Mouse (Mus musculus) heart, postnatal 0 days (tissue): ENCODE measurements around the gene Gnpnat1. TPM values are rescaled to one million over a fixed set of nuclear protein-coding genes. Genes with fewer than 3 reads are reported as not detected.

Experiments
- ATAC-seq: fragments of 200-750 bp; cut with Nextera tagmentation; 2 replicates; pipeline ENCODE4 v1.8.0; 2017; ENCODE audit warnings: low read depth, moderate number of reproducible peaks, moderate library complexity; ENCODE audit not compliant: insufficient read depth
- DNase-seq: peaks from one replicate; pipeline ENCODE4 v3.0.0-alpha.2; 2016; ENCODE audit warnings: low spot score
- H3K27ac ChIP-seq: fragments of 300-500 bp; sonication (generic); 2 replicates; pipeline ENCODE4 v1.5.1; 2014; ENCODE audit warnings: low read depth, mild to moderate bottlenecking
- H3K27me3 ChIP-seq: fragments of 300-500 bp; sonication (generic); 2 replicates; pipeline ENCODE4 v1.6.1; 2014; ENCODE audit warnings: low read length, mixed read lengths; ENCODE audit not compliant: control insufficient read depth, insufficient read depth
- H3K36me3 ChIP-seq: fragments of 300-500 bp; sonication (generic); replicated peaks from 2 replicates; pipeline ENCODE4 v1.6.1; 2014; ENCODE audit warnings: low read length, mixed read lengths; ENCODE audit not compliant: control insufficient read depth, insufficient read depth
- H3K4me1 ChIP-seq: fragments of 300-500 bp; sonication (generic); 2 replicates; pipeline ENCODE4 v1.6.1; 2014; ENCODE audit warnings: antibody characterized with exemption; ENCODE audit not compliant: control insufficient read depth, insufficient read depth
- H3K4me2 ChIP-seq: fragments of 300-500 bp; sonication (generic); 2 replicates; pipeline ENCODE4 v1.6.1; 2014; ENCODE audit warnings: low read depth, mild to moderate bottlenecking, low read length, moderate library complexity
- H3K4me3 ChIP-seq: fragments of 300-500 bp; sonication (generic); 2 replicates; pipeline ENCODE4 v1.5.1; 2014; ENCODE audit warnings: low read depth, low read length
- H3K9ac ChIP-seq: fragments of 300-500 bp; sonication (generic); replicated peaks from 2 replicates; pipeline ENCODE4 v1.6.1; 2014; ENCODE audit warnings: low read depth, low read length, mixed read lengths
- H3K9me3 ChIP-seq: fragments of 300-500 bp; sonication (generic); replicated peaks from 2 replicates; pipeline ENCODE4 v1.6.1; 2016; ENCODE audit warnings: low read length; ENCODE audit not compliant: control insufficient read depth
- CTCF ChIP-seq: IDR thresholded peaks from 2 replicates; pipeline ENCODE4 v1.5.1; 2016; ENCODE audit warnings: antibody characterized with exemption, control low read depth, low read depth
- EP300 ChIP-seq: IDR thresholded peaks from 2 replicates; pipeline ENCODE4 v1.6.1; 2016; ENCODE audit warnings: antibody characterized with exemption, low read depth
- WGBS: fragments of 180-500 bp; shearing (Covaris S2); extraction: QIAGEN DNeasy Blood & Tissue Kit; methylation state at CpG from one replicate; pipeline ENCODE4 v1.1.7; 2014; 5-methylcytosine and 5-hydroxymethylcytosine counted together
- polyA plus RNA-seq: library from polyadenylated mRNA; unstranded; fragments of >200 nt; fragmentation: Nextera tagmentation; extraction: Ambion mirVana; gene quantifications from 2 replicates; pipeline ENCODE4 v1.2.1, GENCODE M21; 2015
- total RNA-seq: library from RNA; depleted of rRNA; stranded (reverse); fragments of >200 nt; gene quantifications from 2 replicates; pipeline ENCODE4 v1.2.3, GENCODE M21; 2014; ENCODE audit warnings: low replicate concordance

The Gnpnat1 gene
- total and polyA plus RNA-seq, 2 experiments from 2014 or later: 5.3 to 18.6 TPM

DNA sequence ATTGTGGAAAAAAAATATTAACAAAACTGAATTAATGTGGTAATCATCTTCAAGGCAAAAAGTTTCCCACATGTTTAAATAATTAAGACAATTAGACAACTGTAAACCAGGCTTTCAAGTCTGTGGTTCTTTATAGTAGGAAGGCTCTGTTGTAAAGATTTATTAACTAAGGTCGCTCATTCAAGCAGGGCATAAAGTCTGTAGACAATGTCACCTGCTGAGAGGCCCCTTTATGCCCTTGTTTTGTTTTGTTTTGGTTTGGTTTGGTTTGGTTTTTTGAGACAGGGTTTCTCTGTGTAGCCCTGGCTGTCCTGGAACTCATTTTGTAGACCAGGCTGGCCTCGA is 34.2 kb upstream of the Gnpnat1 start:
- no peak overlapping the region for H3K4me3 ChIP-seq
- H3K9me3 ChIP-seq: no peaks in the 10 kb centered on the region
- no peaks in the 10 kb centered on the region for H3K4me1 ChIP-seq
- TF ChIP-seq CTCF (no peak), EP300 (no peak)
- H3K27me3 ChIP-seq: no peaks in the 10 kb centered on the region
- WGBS: 90% methylated on average over 2 of the region's 2 CpGs
- no peak overlapping the region for H3K4me2 ChIP-seq
- DNase-seq (no peak), ATAC-seq (no peak)
- H3K9ac ChIP-seq: no peak overlapping the region
- H3K27ac ChIP-seq: no peak overlapping the region
- H3K36me3 ChIP-seq: no peaks in the 10 kb centered on the region

DNA sequence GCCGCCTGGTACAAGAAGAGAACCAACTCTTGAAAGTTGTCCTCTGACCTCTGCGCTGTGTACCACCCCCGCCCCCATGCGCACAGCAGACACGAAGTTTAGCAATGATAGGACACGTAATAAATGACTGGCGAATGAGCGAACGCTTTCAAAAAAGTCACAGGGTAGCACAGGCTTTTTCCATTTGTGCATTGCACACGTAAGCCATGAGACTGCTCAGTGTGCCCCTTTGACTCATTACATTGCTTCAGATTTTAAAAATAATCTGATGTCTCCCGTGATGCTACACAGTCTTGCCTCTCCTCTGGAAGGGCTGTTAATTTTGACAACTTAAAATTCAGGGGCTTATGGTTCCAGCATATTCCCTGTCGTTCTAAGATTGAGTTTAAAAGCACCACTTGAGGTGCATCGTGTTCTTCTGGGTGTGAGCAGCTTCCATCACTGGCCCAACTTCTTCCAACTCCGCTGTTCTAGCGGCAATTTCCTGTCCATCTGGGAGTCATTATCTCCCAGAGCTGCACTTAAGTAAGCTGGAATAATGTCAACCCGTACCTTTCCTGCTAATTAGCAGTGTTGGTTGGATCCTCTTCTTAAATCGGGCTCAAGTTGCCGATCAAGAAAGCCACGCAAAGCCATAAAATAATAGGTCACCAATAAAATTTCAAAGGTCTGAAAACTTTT is 33.7 kb upstream of the Gnpnat1 start:
- 74% methylated on average over 19 of the region's 19 CpGs for WGBS
- H3K9me3 ChIP-seq: no peaks in the 10 kb centered on the region
- H3K4me2 ChIP-seq: no peak overlapping the region
- H3K9ac ChIP-seq: no peak overlapping the region
- H3K27me3 ChIP-seq: no peaks in the 10 kb centered on the region
- TF ChIP-seq EP300 (no peak), CTCF (no peak)
- DNase-seq: no peak
- ATAC-seq: no peak
- H3K27ac ChIP-seq: no peak overlapping the region
- no peak overlapping the region for H3K4me3 ChIP-seq
- H3K4me1 ChIP-seq: no peaks in the 10 kb centered on the region
- H3K36me3 ChIP-seq: no peaks in the 10 kb centered on the region

DNA sequence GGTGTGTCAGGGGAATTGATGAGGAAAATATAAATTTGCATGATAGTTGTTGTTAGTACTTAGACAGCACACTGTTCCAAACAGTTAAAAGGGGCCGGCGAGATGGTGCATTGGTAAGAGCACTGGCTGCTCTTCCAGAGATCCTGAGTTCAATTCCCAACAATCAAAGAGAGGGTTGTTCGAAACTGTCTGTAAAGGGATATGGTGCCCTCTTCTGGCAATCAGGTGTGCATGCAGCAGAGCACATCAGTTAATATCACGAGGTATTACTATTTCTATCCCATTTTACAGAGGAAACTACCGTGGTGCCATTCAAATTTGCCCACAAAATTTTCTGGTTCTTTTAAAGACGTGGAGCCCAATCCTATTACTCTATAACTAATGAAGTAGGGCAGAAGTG is 29.5 kb upstream of the Gnpnat1 start:
- Histone ChIP-seq H3K4me1 (no peaks in the 10 kb centered on the region), H3K36me3 (no peaks in the 10 kb centered on the region), H3K4me2 (no peak overlapping the region), H3K9me3 (peaks cover 9% of the 10 kb centered on the region; the same call in 1 of the 2 replicates), H3K27me3 (no peaks in the 10 kb centered on the region), H3K9ac (no peak overlapping the region), H3K27ac (no peak overlapping the region), H3K4me3 (no peak overlapping the region)
- peak; percentile 44 for TF ChIP-seq CTCF
- TF ChIP-seq EP300: no peak
- 68% methylated on average over 6 of the region's 6 CpGs for WGBS
- ATAC-seq (no peak), DNase-seq (no peak)

DNA sequence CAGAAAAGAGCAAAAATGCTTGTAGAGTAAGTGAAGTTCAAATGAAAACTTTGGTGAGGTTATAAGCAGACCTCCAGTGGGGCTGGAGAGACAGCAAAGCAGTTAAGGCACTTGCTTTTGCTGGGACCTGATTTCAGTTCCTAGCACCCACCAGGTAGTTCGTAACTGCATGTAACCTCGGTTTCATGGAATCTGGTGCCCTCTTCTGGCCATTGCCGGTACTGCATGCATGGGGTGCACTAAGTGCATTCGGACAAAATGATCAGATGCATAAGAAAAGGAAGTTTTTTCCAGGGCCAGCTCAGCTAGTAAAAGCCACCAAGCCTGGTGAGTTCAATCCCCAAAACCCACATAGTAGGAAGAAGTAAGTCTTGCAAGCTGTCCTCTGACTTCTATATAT is 27.3 kb upstream of the Gnpnat1 start:
- no peak for DNase-seq

DNA sequence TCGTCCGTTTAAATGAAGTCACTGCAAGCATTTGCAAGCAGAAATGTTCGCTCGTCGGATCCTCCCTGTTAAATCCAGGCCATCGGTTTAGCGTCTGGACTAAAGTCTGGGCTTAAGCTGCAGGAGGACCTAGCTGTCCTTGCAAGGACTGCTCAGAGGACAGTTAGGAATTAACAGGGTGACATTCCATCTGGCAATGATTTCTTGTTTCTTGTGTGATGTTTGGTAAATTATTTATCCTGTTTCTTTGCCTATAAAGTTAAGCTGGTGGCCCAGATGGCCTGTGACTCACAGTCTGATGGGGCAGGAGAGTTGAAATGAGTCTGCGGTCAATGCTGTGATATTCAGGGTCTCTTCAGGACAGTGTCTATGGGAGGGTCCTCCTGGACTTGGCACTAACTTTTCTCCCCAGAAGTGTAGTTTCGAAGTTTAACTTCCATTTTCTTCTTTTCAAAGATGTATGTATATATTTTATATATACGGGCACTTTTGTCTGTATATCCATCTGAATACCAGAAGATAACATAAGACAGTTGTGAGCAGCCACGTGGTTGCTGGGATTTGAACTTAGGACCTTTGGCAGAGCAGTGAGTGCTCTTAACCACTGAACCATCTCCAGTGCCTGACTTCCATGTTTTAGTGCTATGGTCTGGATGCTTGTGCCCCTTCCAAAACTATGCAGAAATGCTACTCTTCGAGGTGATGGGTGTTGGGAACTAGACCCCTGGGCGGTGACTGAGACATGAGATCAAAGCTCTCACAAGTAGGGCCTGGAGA is 25.5 kb upstream of the Gnpnat1 start:
- Histone ChIP-seq H3K27ac (no peak overlapping the region), H3K4me3 (no peak overlapping the region), H3K36me3 (no peaks in the 10 kb centered on the region), H3K4me1 (no peaks in the 10 kb centered on the region), H3K4me2 (no peak overlapping the region), H3K9ac (no peak overlapping the region), H3K27me3 (no peaks in the 10 kb centered on the region), H3K9me3 (peaks cover 19% of the 10 kb centered on the region; the same call in 1 of the 2 replicates)
- no peak for TF ChIP-seq CTCF
- DNase-seq (no peak), ATAC-seq (no peak)
- 91% methylated on average over 13 of the region's 13 CpGs for WGBS

More for the DNA sequence above, 27.3 kb upstream of the Gnpnat1 start:
- H3K36me3 ChIP-seq: no peaks in the 10 kb centered on the region
- H3K4me3 ChIP-seq: no peak overlapping the region
- H3K4me2 ChIP-seq: no peak overlapping the region
- H3K4me1 ChIP-seq: no peaks in the 10 kb centered on the region
- peaks cover 12% of the 10 kb centered on the region; the same call in 1 of the 2 replicates for H3K9me3 ChIP-seq
- H3K9ac ChIP-seq: no peak overlapping the region
- 68% methylated on average over 4 of the region's 4 CpGs for WGBS
- ATAC-seq: no peak
- TF ChIP-seq CTCF: peak; percentile 40
- no peak for TF ChIP-seq EP300
- no peak overlapping the region for H3K27ac ChIP-seq
- no peaks in the 10 kb centered on the region for H3K27me3 ChIP-seq

DNA sequence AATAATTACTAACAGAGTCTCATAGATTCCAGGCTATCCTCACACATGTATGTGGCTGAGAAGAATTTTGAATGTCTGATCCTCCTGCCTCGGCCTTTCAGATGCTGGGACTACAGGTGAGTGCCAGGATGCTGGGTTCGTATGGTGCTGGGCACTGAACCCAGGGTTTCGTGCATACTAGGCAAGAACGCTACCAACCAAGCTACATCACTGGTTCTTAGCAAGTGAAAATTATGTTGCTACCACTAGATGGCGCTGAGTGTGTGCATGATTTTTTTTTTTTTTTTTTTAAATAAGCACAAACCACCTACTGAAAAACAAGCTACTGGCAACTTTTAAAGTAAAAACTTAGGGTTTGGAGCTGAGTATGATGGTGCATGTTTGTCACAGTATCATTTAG is 18.5 kb upstream of the Gnpnat1 start:
- Histone ChIP-seq H3K9me3 (peaks cover 9% of the 10 kb centered on the region; the same call in 1 of the 2 replicates), H3K9ac (no peak overlapping the region), H3K36me3 (no peaks in the 10 kb centered on the region), H3K4me1 (no peaks in the 10 kb centered on the region), H3K4me2 (no peak overlapping the region), H3K27me3 (no peaks in the 10 kb centered on the region), H3K27ac (no peak overlapping the region), H3K4me3 (no peak overlapping the region)
- no peak for TF ChIP-seq EP300
- peak; percentile 76 for TF ChIP-seq CTCF
- ATAC-seq (peak; percentile 39; the same call in 1 of the 2 replicates), DNase-seq (peak; percentile 72)
- 5% methylated on average over 5 of the region's 5 CpGs for WGBS
